8 mouse cellular contexts compared by ENCODE assay signal in the genomic region with DNA sequence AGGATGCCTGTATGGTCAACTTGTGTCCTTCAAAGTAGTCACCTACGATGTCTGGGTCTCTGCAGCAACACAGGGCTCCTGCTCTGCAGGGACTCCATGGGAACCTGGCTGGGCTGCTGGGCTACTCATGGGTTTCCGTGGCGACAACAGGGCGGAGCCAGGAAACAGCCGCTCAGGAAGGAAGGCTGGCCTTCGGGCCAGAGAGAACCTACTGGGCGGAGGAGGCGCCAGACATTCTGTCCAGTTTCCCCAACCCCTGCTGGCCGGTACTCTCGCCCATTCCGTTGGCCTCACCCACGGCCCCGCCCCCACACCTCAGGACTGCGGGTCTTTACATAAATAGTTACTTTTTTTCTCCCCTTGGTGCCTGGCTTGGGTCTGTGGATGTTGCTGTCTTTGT. TPM values are rescaled to one million over a fixed set of nuclear protein-coding genes. Genes with fewer than 3 reads are reported as not detected.
A peak's percentile ranks its signal among the peaks of the same experiment; 100 is the strongest.
DNase-seq lines count a peak whose midpoint lies in the region; ATAC-seq and TF ChIP-seq lines count a peak whose summit lies in the region.

No protein-coding gene starts in this region.

- no peak overlapping the region for H3K4me3 ChIP-seq in left cerebral cortex, adult 2 months
- no peak overlapping the region for H3K4me3 ChIP-seq in kidney, adult 2 months (ENCODE audit: insufficient read depth, low read depth, low read length)
- H3K4me3 ChIP-seq in neural tube, embryonic 13.5 days = 0 out of 2 replicates have a peak overlapping the region, but pooled peaks have one; percentile 1

- no peak; the same call in 1 of the 2 replicates for TF ChIP-seq CTCF in left cerebral cortex, adult 2 months (IDR thresholded peaks at IDR 0.05)
- 0 out of 2 replicates have a peak, but pooled peaks have one; percentile 9 for TF ChIP-seq CTCF in kidney, adult 2 months (conservative IDR thresholded peaks at IDR 0.05; ENCODE audit: insufficient read depth, insufficient read length, low read depth, low read length)

- H3K27ac ChIP-seq in left cerebral cortex, adult 2 months = peak overlapping the region; percentile 76
- peak overlapping the region; percentile 92 for H3K27ac ChIP-seq in kidney, adult 2 months (ENCODE audit: insufficient read depth, low read depth, low read length)
- H3K27ac ChIP-seq in neural tube, embryonic 13.5 days (replicated peaks) = peak overlapping the region; percentile 62

- WGBS in kidney, adult 2 months = 3% methylated on average over 14 of the region's 14 CpGs
- WGBS in neural tube, embryonic 13.5 days = 3% methylated on average over 14 of the region's 14 CpGs

- intact Hi-C loops in left cerebral cortex, adult 2 months (cut with DNase I) = loop anchor here (5.0 kb wide), 1 partner anchor 73 kb away; no protein-coding TSS in a partner anchor

- 0 out of 2 replicates have a peak, but pooled peaks cover 4% of the 10 kb centered on the region for H3K4me1 ChIP-seq in kidney, adult 2 months (ENCODE audit: control insufficient read depth, insufficient read depth, low read length)
- peaks cover 48% of the 10 kb centered on the region for H3K4me1 ChIP-seq in neural tube, embryonic 13.5 days (replicated peaks)

- no peaks in the 10 kb centered on the region for H3K9me3 ChIP-seq in neural tube, embryonic 13.5 days

- peak in 1 of 2 experiments; percentile 46 for DNase-seq in left cerebral cortex, adult 2 months (ENCODE audit: extremely low spot score in 1 of 2, low spot score in 2 of 2)
- DNase-seq in left cerebral cortex, adult 11 months (ENCODE audit: low spot score) = no peak
- peak; percentile 81 for DNase-seq in embryo, embryonic 11 days
- DNase-seq in heart, adult 9 months (ENCODE audit: low spot score in 2 of 2) = peak; percentile 88 to 93
- DNase-seq in kidney, adult 2 months = peak; percentile 92
- peak; percentile 89 to 93 for DNase-seq in lung, adult 18-20 months
- DNase-seq in frontal cortex, postnatal 36 days (ENCODE audit: low spot score in 2 of 2) = no peak

- peak overlapping the region; percentile 44 for H3K4me2 ChIP-seq in neural tube, embryonic 13.5 days

- no peak for ATAC-seq in neural tube, embryonic 13.5 days (ENCODE audit: low read depth)

- H3K27me3 ChIP-seq in kidney, adult 2 months (replicated peaks; ENCODE audit: control insufficient read depth, insufficient read depth, low read length) = no peaks in the 10 kb centered on the region; the same call in 1 of the 2 replicates
- H3K27me3 ChIP-seq in neural tube, embryonic 13.5 days = peaks cover 34% of the 10 kb centered on the region

- TF ChIP-seq POLR2A in kidney, adult 2 months (IDR thresholded peaks at IDR 0.05; ENCODE audit: low read depth, low read length) = no peak

- H3K9ac ChIP-seq in neural tube, embryonic 13.5 days = peak overlapping the region; percentile 17; the same call in 1 of the 2 replicates

- no peaks in the 10 kb centered on the region for H3K36me3 ChIP-seq in kidney, adult 2 months (ENCODE audit: control insufficient read depth, insufficient read depth, low read length)
- H3K36me3 ChIP-seq in neural tube, embryonic 13.5 days = no peaks in the 10 kb centered on the region

RNA-seq across cellular contexts. Expression of a gene that starts 4.0 kb away (rescaled TPM):
- total RNA-seq in left cerebral cortex, adult 2 months (2021) = 10 to 100 TPM; 10.9 to 11.2 TPM
- 53.9 and 59.0 TPM in 2 replicates for polyA plus RNA-seq in kidney, adult 2 months (2012; rRNA removed)
- 18.9 and 22.2 TPM in 2 replicates for polyA plus RNA-seq in neural tube, embryonic 13.5 days (2015; fragmentation: Nextera tagmentation; extraction: Ambion mirVana)

RNA-seq across cellular contexts. Expression of a gene that starts 4.7 kb away (rescaled TPM):
- 10 to 100 TPM; 65.7 to 78.1 TPM for total RNA-seq in left cerebral cortex, adult 2 months (2021)
- 19.2 and 19.5 TPM in 2 replicates for polyA plus RNA-seq in kidney, adult 2 months (2012; rRNA removed)
- polyA plus RNA-seq in neural tube, embryonic 13.5 days (2015; fragmentation: Nextera tagmentation; extraction: Ambion mirVana) = 33.9 and 37.8 TPM in 2 replicates

RNA-seq across cellular contexts. Expression of a gene that starts 18.3 kb away (rescaled TPM):
- total RNA-seq in left cerebral cortex, adult 2 months (2021) = 10 to 100 TPM; 30.6 to 33.2 TPM
- polyA plus RNA-seq in kidney, adult 2 months (2012; rRNA removed) = 21.5 and 24.0 TPM in 2 replicates
- 42.7 and 49.2 TPM in 2 replicates for polyA plus RNA-seq in neural tube, embryonic 13.5 days (2015; fragmentation: Nextera tagmentation; extraction: Ambion mirVana)

RNA-seq across cellular contexts. Expression of a gene that starts 18.6 kb away (rescaled TPM):
- 1 to 10 TPM in 1 of 2 experiments, under 1 TPM in 1; 0.48 to 1.3 TPM for total RNA-seq in left cerebral cortex, adult 2 months (2021)
- polyA plus RNA-seq in kidney, adult 2 months (2012; rRNA removed) = 0.11 TPM in 1 of 2 replicates, not detected in the other
- polyA plus RNA-seq in neural tube, embryonic 13.5 days (2015; fragmentation: Nextera tagmentation; extraction: Ambion mirVana) = not detected in 2 replicates

RNA-seq across cellular contexts. Expression of a gene that starts 22.8 kb away (rescaled TPM):
- not detected for total RNA-seq in left cerebral cortex, adult 2 months (2021)
- not detected in 2 replicates for polyA plus RNA-seq in kidney, adult 2 months (2012; rRNA removed)
- polyA plus RNA-seq in neural tube, embryonic 13.5 days (2015; fragmentation: Nextera tagmentation; extraction: Ambion mirVana) = not detected in 2 replicates

Comparison
In these comparisons a context has a peak if more than half of its experiments do, and no peak if none do; other contexts are left out.
1. DNase-seq: peak in embryo, embryonic 11 days (single experiment), heart, adult 9 months (2 of 2), kidney, adult 2 months (single experiment) and lung, adult 18-20 months (2 of 2); none in left cerebral cortex, adult 11 months (single experiment) and frontal cortex, postnatal 36 days (0 of 2).
2. Peak in every context shown above with its lines, with median percentiles within 50 percentile points of each other: H3K27ac ChIP-seq.